Mouse (Mus musculus) C2C12 (cell line): Measurements from ENCODE around the gene Oaz2.

Source experiments
- CEBPB ChIP-seq: IDR thresholded peaks from one replicate; pipeline ENCODE4 v1.6.1; 2011; ENCODE audit warnings: low read depth, mild to moderate bottlenecking, control low read depth, moderate library complexity
- CTCF ChIP-seq: IDR thresholded peaks from one replicate; pipeline ENCODE4 v1.5.1; 2011; ENCODE audit not compliant: control insufficient read depth, insufficient read depth, insufficient read length
- MAX ChIP-seq: IDR thresholded peaks from one replicate; pipeline ENCODE4 v1.6.1; 2011; ENCODE audit warnings: mild to moderate bottlenecking, control low read depth

- no peak for TF ChIP-seq MAX
- no peak for TF ChIP-seq CTCF
- TF ChIP-seq CEBPB: no peak
Measured at GRCm38 (mm10) chr9:65684704-65685103, 16.9 kb downstream of the Oaz2 start.
